Mouse (Mus musculus) forebrain, postnatal 0 days (tissue): ENCODE results near the gene Abl1. TPM values are rescaled to one million over a fixed set of nuclear protein-coding genes. Genes with fewer than 3 reads are reported as not detected.

ENCODE experiments used
- ATAC-seq: fragments of 200-750 bp; cut with Nextera tagmentation; 2 replicates; pipeline ENCODE4 v1.8.0; 2017; ENCODE audit warnings: mild to moderate bottlenecking, moderate library complexity
- DNase-seq: peaks from one replicate; pipeline ENCODE4 v3.0.0-alpha.2; 2015
- H3K27ac ChIP-seq: fragments of 300-500 bp; sonication (generic); 2 replicates; pipeline ENCODE4 v1.5.1; 2014; ENCODE audit warnings: low read depth, mild to moderate bottlenecking, antibody characterized with exemption, low read length, moderate library complexity, mixed read lengths
- H3K27me3 ChIP-seq: fragments of 300-500 bp; sonication (generic); 2 replicates; pipeline ENCODE4 v1.6.1; 2014; ENCODE audit warnings: mild to moderate bottlenecking, low read length, mixed read lengths; ENCODE audit not compliant: insufficient read depth
- H3K36me3 ChIP-seq: fragments of 300-500 bp; sonication (generic); 2 replicates; pipeline ENCODE4 v1.6.1; 2014; ENCODE audit warnings: mild to moderate bottlenecking, moderate library complexity; ENCODE audit not compliant: insufficient read depth
- H3K4me1 ChIP-seq: fragments of 300-500 bp; sonication (generic); 2 replicates; pipeline ENCODE4 v1.6.1; 2014; ENCODE audit warnings: antibody characterized with exemption; ENCODE audit not compliant: insufficient read depth
- H3K4me2 ChIP-seq: fragments of 300-500 bp; sonication (generic); 2 replicates; pipeline ENCODE4 v1.6.1; 2014; ENCODE audit warnings: low read depth, mild to moderate bottlenecking, moderate library complexity
- H3K4me3 ChIP-seq: fragments of 300-500 bp; sonication (generic); 2 replicates; pipeline ENCODE4 v1.5.1; 2014; ENCODE audit warnings: low read depth, low read length, mixed read lengths
- H3K9ac ChIP-seq: fragments of 300-500 bp; sonication (generic); 2 replicates; pipeline ENCODE4 v1.6.1; 2014; ENCODE audit warnings: mild to moderate bottlenecking
- H3K9me3 ChIP-seq: fragments of 300-500 bp; sonication (generic); 2 replicates; pipeline ENCODE4 v1.6.1; 2016; ENCODE audit warnings: low read length
- CTCF ChIP-seq: sonication (generic); IDR thresholded peaks from 2 replicates; pipeline ENCODE4 v1.5.1; 2016; ENCODE audit warnings: antibody characterized with exemption, control low read depth, low read depth
- WGBS: fragments of 180-500 bp; shearing (Covaris S2); extraction: QIAGEN DNeasy Blood & Tissue Kit; methylation state at CpG from one replicate; pipeline ENCODE4 v1.1.7; 2014; 5-methylcytosine and 5-hydroxymethylcytosine counted together
- polyA plus RNA-seq: library from polyadenylated mRNA; unstranded; fragments of >200 nt; fragmentation: Nextera tagmentation; extraction: Ambion mirVana; gene quantifications from 2 replicates; pipeline ENCODE4 v1.2.1, GENCODE M21; 2015
- total RNA-seq: library from RNA; depleted of rRNA; stranded (reverse); fragments of >200 nt; gene quantifications from 2 replicates; pipeline ENCODE4 v1.2.3, GENCODE M21; 2014

The Abl1 gene
- total and polyA plus RNA-seq, 2 experiments from 2014 or later, result 12.4 to 54.0 TPM

- WGBS, result 50% methylated on average over 3 of the region's 3 CpGs
- H3K9me3 ChIP-seq, result no peaks in the 10 kb centered on the region
- TF ChIP-seq CTCF, result no peak
- peak overlapping the region; percentile 88 for H3K4me3 ChIP-seq
- H3K9ac ChIP-seq, result no peak overlapping the region
- no peaks in the 10 kb centered on the region for H3K36me3 ChIP-seq
- peaks cover 25% of the 10 kb centered on the region for H3K4me1 ChIP-seq
- H3K4me2 ChIP-seq, result peak overlapping the region; percentile 72
- H3K27me3 ChIP-seq, result no peaks in the 10 kb centered on the region
- DNase-seq, result no peak
- no peak for ATAC-seq
- H3K27ac ChIP-seq, result no peak overlapping the region
These were observed 1.9 kb downstream of the Abl1 start for GRCm38 (mm10) chr2:31690063-31690462.

GRCm38 (mm10) chr2:31698209-31698608 lies 10.0 kb downstream of the Abl1 start:
- Histone ChIP-seq H3K4me3 (no peak overlapping the region), H3K36me3 (peaks cover 9% of the 10 kb centered on the region), H3K4me2 (no peak overlapping the region), H3K4me1 (no peaks in the 10 kb centered on the region), H3K9ac (no peak overlapping the region), H3K27ac (no peak overlapping the region), H3K9me3 (no peaks in the 10 kb centered on the region), H3K27me3 (no peaks in the 10 kb centered on the region)
- no peak for DNase-seq
- ATAC-seq, result no peak
- 0 out of 2 replicates have a peak, but pooled peaks have one; percentile 47 for TF ChIP-seq CTCF

DNA sequence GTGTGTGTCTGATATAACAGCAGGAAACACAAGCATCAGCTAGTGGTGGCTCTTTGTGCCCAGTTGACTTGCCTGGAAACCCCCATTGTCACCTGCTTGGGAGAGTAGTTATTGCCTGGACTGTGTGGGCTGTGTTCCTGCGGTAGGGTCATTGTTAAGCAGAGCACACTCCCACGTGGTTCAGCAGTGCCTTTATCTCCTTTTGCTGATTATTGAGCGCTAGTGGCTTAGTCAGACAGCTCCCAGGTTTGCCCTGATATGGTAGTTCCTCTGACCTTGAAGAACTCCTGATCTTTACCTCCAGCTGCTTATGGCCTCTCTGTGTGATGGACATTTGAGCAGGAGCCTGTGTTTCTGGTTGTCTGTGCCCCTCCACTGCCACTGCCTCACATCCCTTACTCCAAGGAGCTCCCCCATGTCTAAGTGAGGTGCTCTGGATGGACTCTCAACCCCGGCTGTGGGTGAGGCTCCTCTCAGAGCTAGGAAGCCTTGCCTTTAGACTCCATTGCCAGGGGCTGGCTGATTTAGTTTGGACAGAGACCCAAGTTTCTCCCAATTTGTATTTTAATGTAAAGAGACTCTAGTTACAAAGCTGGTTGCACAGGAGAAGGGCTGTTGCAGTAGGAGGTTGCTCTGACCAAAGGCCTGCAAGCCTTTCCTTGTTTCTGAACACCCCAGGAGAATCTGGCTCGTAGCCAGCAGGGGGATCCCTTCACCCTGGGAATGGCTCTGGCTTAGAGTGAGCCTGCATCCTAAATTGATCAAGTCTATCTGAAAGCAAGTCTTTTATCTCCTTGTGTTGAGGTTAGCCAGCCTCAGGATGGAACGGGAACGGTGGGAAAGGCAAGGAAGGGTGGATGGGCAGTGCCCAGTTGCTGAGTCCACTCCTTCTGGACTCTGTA lies 12.6 kb downstream of the Abl1 start:
- no peaks in the 10 kb centered on the region for H3K27me3 ChIP-seq
- DNase-seq, result peak; percentile 50
- peaks cover 8% of the 10 kb centered on the region for H3K36me3 ChIP-seq
- H3K4me3 ChIP-seq, result no peak overlapping the region
- H3K27ac ChIP-seq, result no peak overlapping the region
- H3K4me1 ChIP-seq, result no peaks in the 10 kb centered on the region
- no peak overlapping the region for H3K9ac ChIP-seq
- no peak for ATAC-seq
- H3K4me2 ChIP-seq, result no peak overlapping the region
- WGBS, result 41% methylated on average over 7 of the region's 7 CpGs
- peak; percentile 34 for TF ChIP-seq CTCF
- H3K9me3 ChIP-seq, result no peaks in the 10 kb centered on the region

DNA sequence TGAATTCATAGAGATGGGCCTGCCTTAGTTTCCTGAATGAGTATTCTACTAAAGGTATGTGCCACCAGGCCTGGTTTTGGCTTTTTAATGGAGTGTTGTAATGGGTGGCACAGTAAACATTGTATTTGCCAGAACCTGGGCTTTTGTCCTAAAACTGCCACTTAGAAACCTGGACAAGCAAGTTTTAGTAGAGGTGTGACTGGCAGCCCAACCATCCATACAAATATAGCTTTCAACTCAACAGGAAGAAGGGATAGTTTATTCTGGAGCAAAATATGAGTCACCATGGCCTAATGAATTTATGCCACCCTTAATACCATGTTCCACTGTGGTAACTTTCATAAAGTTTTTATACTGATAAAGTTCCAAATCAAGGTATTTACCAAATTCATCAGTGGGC lies 15.1 kb downstream of the Abl1 start:
- TF ChIP-seq CTCF, result no peak
- no peak overlapping the region for H3K4me2 ChIP-seq
- DNase-seq (no peak), ATAC-seq (no peak)
- no peaks in the 10 kb centered on the region for H3K4me1 ChIP-seq
- H3K9ac ChIP-seq, result no peak overlapping the region
- H3K4me3 ChIP-seq, result no peak overlapping the region
- no peaks in the 10 kb centered on the region for H3K27me3 ChIP-seq
- H3K27ac ChIP-seq, result no peak overlapping the region
- no peaks in the 10 kb centered on the region for H3K9me3 ChIP-seq
- H3K36me3 ChIP-seq, result 0 out of 2 replicates have a peak, but pooled peaks cover 3% of the 10 kb centered on the region

- DNase-seq (no peak), ATAC-seq (no peak)
- no peak overlapping the region for H3K27ac ChIP-seq
- no peaks in the 10 kb centered on the region for H3K27me3 ChIP-seq
- no peaks in the 10 kb centered on the region for H3K36me3 ChIP-seq
- no peak for TF ChIP-seq CTCF
- no peaks in the 10 kb centered on the region for H3K9me3 ChIP-seq
- H3K4me3 ChIP-seq, result no peak overlapping the region
- H3K4me1 ChIP-seq, result no peaks in the 10 kb centered on the region
- H3K4me2 ChIP-seq, result no peak overlapping the region
- H3K9ac ChIP-seq, result no peak overlapping the region
These were observed 17.7 kb downstream of the Abl1 start for GRCm38 (mm10) chr2:31705914-31706313.

GRCm38 (mm10) chr2:31706531-31706930 lies 18.4 kb downstream of the Abl1 start:
- Histone ChIP-seq H3K4me3 (no peak overlapping the region), H3K9ac (no peak overlapping the region), H3K27me3 (no peaks in the 10 kb centered on the region), H3K36me3 (no peaks in the 10 kb centered on the region), H3K9me3 (no peaks in the 10 kb centered on the region), H3K27ac (no peak overlapping the region), H3K4me2 (no peak overlapping the region), H3K4me1 (no peaks in the 10 kb centered on the region)
- DNase-seq (no peak), ATAC-seq (no peak)
- no peak for TF ChIP-seq CTCF
- 79% methylated on average over 2 of the region's 2 CpGs for WGBS

- no peak for DNase-seq
- no peak overlapping the region for H3K27ac ChIP-seq
- no peak for TF ChIP-seq CTCF
- no peaks in the 10 kb centered on the region for H3K9me3 ChIP-seq
- no peak overlapping the region for H3K4me3 ChIP-seq
- H3K9ac ChIP-seq, result no peak overlapping the region
- H3K4me1 ChIP-seq, result no peaks in the 10 kb centered on the region
- ATAC-seq, result no peak
- H3K4me2 ChIP-seq, result no peak overlapping the region
- no peaks in the 10 kb centered on the region for H3K27me3 ChIP-seq
- 83% methylated on average over 2 of the region's 2 CpGs for WGBS
- H3K36me3 ChIP-seq, result no peaks in the 10 kb centered on the region
These were observed 24.5 kb downstream of the Abl1 start for GRCm38 (mm10) chr2:31712716-31713115.
